Mouse (Mus musculus) liver, embryonic 14.5 days (tissue): Measurements from ENCODE around the gene Bcl10. TPM values are rescaled to one million over a fixed set of nuclear protein-coding genes. Genes with fewer than 3 reads are reported as not detected.

Experiments used
- ATAC-seq: fragments of 200-750 bp; cut with Nextera tagmentation; 2 replicates; pipeline ENCODE4 v1.8.0; 2017; ENCODE audit warnings: moderate number of reproducible peaks, mild to moderate bottlenecking, moderate library complexity; ENCODE audit not compliant: insufficient read depth
- DNase-seq, 3 experiments: peaks; one replicate each; pipeline ENCODE4 v3.0.0-alpha.2; 2012 to 2013; ENCODE audit warnings: low read depth in 3 of 3, low spot score in 3 of 3
- H3K27ac ChIP-seq: fragments of 300-500 bp; sonication (generic); 2 replicates; pipeline ENCODE4 v1.5.1; 2014; ENCODE audit warnings: moderate library complexity, mild to moderate bottlenecking, control low read depth, inconsistent platforms
- H3K27me3 ChIP-seq: fragments of 300-500 bp; sonication (generic); 2 replicates; pipeline ENCODE4 v1.6.1; 2014; ENCODE audit warnings: mild to moderate bottlenecking, low read length, moderate library complexity; ENCODE audit not compliant: control insufficient read depth, insufficient read depth
- H3K36me3 ChIP-seq: fragments of 300-500 bp; sonication (generic); replicated peaks from 2 replicates; pipeline ENCODE4 v1.6.1; 2014; ENCODE audit warnings: low read depth; ENCODE audit not compliant: control insufficient read depth, insufficient read depth
- H3K4me1 ChIP-seq, 2 experiments: fragments of 200-500 bp in 1 of 2; fragments of 300-500 bp in 1 of 2; sonication (generic) in 1 of 2; replicated peaks; 2 replicates each; pipeline ENCODE4 v1.6.1; 2012 to 2014; ENCODE audit warnings: antibody characterized with exemption in 1 of 2, inconsistent platforms in 1 of 2, low read length in 1 of 2; ENCODE audit not compliant: control insufficient read depth in 2 of 2, insufficient read depth in 2 of 2
- H3K4me2 ChIP-seq: fragments of 300-500 bp; sonication (generic); 2 replicates; pipeline ENCODE4 v1.6.1; 2014; ENCODE audit warnings: low read depth, mild to moderate bottlenecking, control low read depth, moderate library complexity
- H3K4me3 ChIP-seq, 2 experiments: fragments of 200-500 bp in 1 of 2; fragments of 300-500 bp in 1 of 2; sonication (generic) in 1 of 2; 2 replicates each; pipeline ENCODE4 v1.5.1; 2012 to 2014; ENCODE audit warnings: low read depth in 2 of 2, low read length in 2 of 2, mild to moderate bottlenecking in 2 of 2, control low read depth in 1 of 2, inconsistent platforms in 1 of 2, moderate library complexity in 1 of 2; ENCODE audit not compliant: insufficient read depth in 1 of 2
- H3K9ac ChIP-seq: fragments of 300-500 bp; sonication (generic); replicated peaks from 2 replicates; pipeline ENCODE4 v1.6.1; 2014; ENCODE audit warnings: mild to moderate bottlenecking, control low read depth, moderate library complexity
- H3K9me3 ChIP-seq: fragments of 300-500 bp; sonication (generic); 2 replicates; pipeline ENCODE4 v1.6.1; 2016; ENCODE audit warnings: low read length, mixed read lengths; ENCODE audit not compliant: control insufficient read depth
- CTCF ChIP-seq: IDR thresholded peaks from 2 replicates; pipeline ENCODE4 v1.5.1; 2016; ENCODE audit warnings: antibody characterized with exemption, low read depth, control low read depth
- EP300 ChIP-seq: IDR thresholded peaks from 2 replicates; pipeline ENCODE4 v1.6.1; 2016; ENCODE audit warnings: antibody characterized with exemption, low read depth
- WGBS: fragments of 180-500 bp; shearing (Covaris S2); extraction: QIAGEN DNeasy Blood & Tissue Kit; methylation state at CpG from one replicate; pipeline ENCODE4 v1.1.7; 2014; ENCODE audit not compliant: insufficient replicate concordance; 5-methylcytosine and 5-hydroxymethylcytosine counted together
- polyA plus RNA-seq, 2 experiments: library from polyadenylated mRNA; depleted of rRNA in 1 of 2; stranded (reverse) in 1 of 2; unstranded in 1 of 2; fragments of >200 nt; fragmentation: Nextera tagmentation in 1 of 2; extraction: Ambion mirVana in 1 of 2; gene quantifications; 2 replicates each; pipeline versions ENCODE4 v1.2.1 to v1.2.3; 2012 to 2014

Gene Bcl10
- polyA plus RNA-seq, 2 experiments, result 7.4 to 16.5 TPM

DNA sequence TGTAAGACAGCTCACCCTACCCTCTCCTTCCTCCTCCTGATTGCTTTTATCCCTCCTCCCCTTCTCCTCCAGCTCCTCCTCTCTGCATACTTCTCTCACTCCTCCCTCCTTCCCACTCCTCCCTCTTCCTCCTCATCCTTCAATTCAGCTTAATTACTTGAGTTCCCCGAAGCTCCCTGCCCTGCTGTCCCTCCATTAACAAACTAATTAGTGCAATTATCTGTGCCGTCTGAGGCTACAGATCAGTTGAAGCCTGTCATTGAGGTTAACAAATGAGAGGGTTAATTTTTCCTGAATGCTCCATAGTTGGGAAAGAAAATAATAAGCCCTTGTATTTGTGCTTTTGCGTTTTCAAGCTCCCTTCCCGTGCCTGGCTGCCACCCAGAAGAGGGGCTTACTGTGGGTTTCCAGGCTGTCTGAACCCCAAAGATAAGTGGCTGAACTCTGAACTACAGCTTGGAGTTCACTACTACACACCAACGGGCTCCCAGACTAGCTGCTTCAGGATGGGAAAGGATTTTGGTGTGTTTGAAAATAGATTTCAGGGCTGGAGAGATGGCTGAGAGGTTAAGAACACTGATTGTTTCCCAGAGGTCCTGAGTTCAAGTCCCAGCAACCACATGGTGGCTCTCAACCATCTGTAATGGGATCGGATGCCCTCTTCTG, 25.1 kb downstream of the Bcl10 start:
- TF ChIP-seq CTCF (no peak), EP300 (no peak)
- Histone ChIP-seq H3K4me1 (peaks cover 4 to 27% of the 10 kb centered on the region in 2 experiments; a peak in 3 of 4 replicates), H3K4me2 (no peak overlapping the region), H3K27ac (no peak overlapping the region), H3K27me3 (no peaks in the 10 kb centered on the region), H3K9ac (no peak overlapping the region), H3K4me3 (no peak overlapping the region), H3K36me3 (peaks cover 8% of the 10 kb centered on the region), H3K9me3 (no peaks in the 10 kb centered on the region)
- no peak for DNase-seq
- ATAC-seq, result no peak
- 24% methylated on average over 6 of the region's 6 CpGs for WGBS

DNA sequence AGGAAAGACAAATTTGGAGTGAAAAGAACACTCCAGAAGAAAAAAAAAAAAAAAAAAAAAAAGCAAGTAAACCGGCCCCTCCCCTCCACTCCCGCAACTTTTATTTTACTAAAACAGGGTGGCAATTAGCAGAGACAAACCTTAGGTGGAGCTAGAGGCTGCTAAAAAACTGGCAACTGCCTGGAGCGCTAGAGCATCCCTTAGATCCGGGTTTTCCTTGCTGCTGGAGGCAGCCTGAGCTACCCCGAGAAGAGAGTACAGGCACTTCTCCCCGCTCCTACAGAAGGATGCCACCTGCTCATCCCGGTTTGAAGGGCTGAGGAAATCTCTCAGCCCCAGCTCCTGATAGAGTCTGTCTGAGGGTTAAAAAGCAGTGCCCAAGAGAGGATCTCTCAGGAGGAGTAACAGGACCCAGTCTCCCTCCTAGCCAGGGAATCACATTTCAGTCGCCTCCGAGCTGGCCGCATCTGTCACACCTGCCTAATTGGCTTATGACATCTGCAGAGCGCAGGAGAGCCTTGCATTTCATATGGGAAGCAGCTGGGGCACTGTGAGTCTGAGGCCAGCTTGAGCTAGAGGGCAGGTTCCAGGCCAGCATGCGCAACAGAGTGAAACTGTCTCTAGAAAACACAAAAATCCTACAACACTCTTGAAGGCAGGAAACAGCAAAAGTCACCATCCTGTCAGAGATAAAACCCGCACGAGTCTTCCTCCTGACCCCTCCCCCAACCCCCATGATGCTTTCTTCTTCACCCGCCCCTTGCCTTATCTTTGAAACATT, 27.6 kb downstream of the Bcl10 start:
- 3% methylated on average over 15 of the region's 15 CpGs for WGBS
- Histone ChIP-seq H3K4me2 (peak overlapping the region; percentile 59), H3K4me3 (peak overlapping the region; percentile 35 to 55), H3K4me1 (peaks cover 4 to 30% of the 10 kb centered on the region in 2 experiments; a peak in 3 of 4 replicates), H3K9me3 (no peaks in the 10 kb centered on the region), H3K9ac (no peak overlapping the region), H3K36me3 (no peaks in the 10 kb centered on the region; the same call in 1 of the 2 replicates), H3K27ac (no peak overlapping the region), H3K27me3 (no peaks in the 10 kb centered on the region)
- no peak for TF ChIP-seq EP300
- peak; percentile 53 for TF ChIP-seq CTCF
- ATAC-seq, result peak; percentile 62
- DNase-seq, result peak in 1 of 3 experiments; percentile 42

DNA sequence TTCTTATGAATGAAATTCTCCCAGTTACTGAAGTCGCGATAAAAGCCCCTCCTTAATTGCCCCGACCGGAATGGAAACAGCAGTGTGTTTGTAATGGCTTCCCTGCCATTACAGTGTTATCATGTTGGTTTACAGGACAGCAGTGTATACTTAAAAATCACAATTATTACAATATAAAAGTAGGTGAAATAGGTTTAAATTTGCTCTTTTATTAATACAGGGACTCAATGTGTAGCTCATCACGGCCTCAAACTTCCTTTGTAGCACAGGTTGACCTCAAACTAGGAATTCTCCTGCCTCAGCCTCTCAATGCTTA, 28.2 kb downstream of the Bcl10 start:
- Histone ChIP-seq H3K27me3 (no peaks in the 10 kb centered on the region), H3K4me2 (peak overlapping the region; percentile 59), H3K9me3 (no peaks in the 10 kb centered on the region), H3K4me1 (peaks cover 4 to 30% of the 10 kb centered on the region in 2 experiments; a peak in 3 of 4 replicates), H3K4me3 (peak overlapping the region; percentile 35 to 55; a peak in 2 of 4 replicates), H3K9ac (no peak overlapping the region), H3K36me3 (no peaks in the 10 kb centered on the region), H3K27ac (no peak overlapping the region)
- TF ChIP-seq EP300 (no peak), CTCF (no peak)
- no peak for ATAC-seq
- WGBS, result 14% methylated on average over 5 of the region's 5 CpGs
- DNase-seq, result no peak

DNA sequence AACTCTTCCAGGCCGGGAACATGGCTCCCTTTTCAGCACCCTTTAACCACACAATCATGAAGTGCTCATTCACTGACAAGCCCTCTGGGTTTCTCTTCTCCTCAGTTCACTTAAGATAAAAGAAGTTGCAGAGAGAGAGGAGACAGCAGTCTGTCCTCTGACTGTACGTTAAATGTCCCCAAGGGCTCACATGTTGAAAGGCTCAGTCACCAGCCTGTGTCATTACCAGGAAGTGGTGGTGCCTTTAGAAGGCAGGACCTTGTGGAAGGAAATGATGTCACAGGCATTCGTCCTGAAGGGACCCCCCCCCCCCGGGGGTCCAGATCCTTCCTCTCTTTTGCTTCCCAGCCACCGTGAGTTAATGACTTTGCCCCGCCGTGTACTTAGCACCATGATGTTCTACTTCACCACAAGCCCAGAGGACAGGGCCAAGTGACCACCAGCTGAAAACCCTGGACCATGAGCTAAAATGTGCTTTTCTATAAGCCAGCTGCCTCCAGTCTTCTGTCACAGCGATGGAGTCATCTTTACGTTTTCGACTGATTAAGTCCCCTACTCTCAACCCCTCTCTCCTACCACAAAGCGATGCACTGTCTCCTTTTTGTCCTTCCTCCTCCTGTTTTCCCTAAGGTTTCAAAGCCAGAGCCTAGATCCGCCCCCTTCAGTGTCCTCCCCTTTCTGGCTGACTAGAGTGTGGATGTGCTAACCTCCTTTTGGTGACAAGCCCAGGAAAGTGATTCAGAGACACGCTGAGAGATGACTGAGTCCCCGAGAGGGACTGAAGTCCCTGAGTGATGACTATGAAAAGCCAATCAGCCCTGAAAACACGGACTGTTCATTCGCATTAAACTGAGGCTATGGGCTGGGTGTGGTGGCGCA, 28.9 kb downstream of the Bcl10 start:
- Histone ChIP-seq H3K4me1 (peaks cover 4 to 30% of the 10 kb centered on the region in 2 experiments; a peak in 3 of 4 replicates), H3K27me3 (no peaks in the 10 kb centered on the region), H3K36me3 (no peaks in the 10 kb centered on the region), H3K4me2 (no peak overlapping the region), H3K9ac (no peak overlapping the region), H3K4me3 (no peak overlapping the region), H3K9me3 (no peaks in the 10 kb centered on the region), H3K27ac (no peak overlapping the region)
- 46% methylated on average over 17 of the region's 17 CpGs for WGBS
- ATAC-seq (no peak), DNase-seq (no peak)
- no peak for TF ChIP-seq CTCF
- TF ChIP-seq EP300, result no peak
